Mouse (Mus musculus) frontal cortex, adult 2 months (tissue): ENCODE results near the gene Nat8f2. TPM values are rescaled to one million over a fixed set of nuclear protein-coding genes. Genes with fewer than 3 reads are reported as not detected.

ENCODE experiments used
- DNase-seq, 2 experiments: peaks; one replicate each; pipeline ENCODE4 v3.0.0; 2022; ENCODE audit warnings: low spot score in 1 of 2; ENCODE audit errors: extremely low spot score in 1 of 2
- polyA plus RNA-seq: library from polyadenylated mRNA; depleted of rRNA; stranded (reverse); fragments of >200 nt; gene quantifications from 2 replicates; pipeline ENCODE4 v1.2.3, GENCODE M21; 2012; rRNA removed

Gene Nat8f2
- polyA plus RNA-seq, 1 experiment: 0.32 TPM

DNA sequence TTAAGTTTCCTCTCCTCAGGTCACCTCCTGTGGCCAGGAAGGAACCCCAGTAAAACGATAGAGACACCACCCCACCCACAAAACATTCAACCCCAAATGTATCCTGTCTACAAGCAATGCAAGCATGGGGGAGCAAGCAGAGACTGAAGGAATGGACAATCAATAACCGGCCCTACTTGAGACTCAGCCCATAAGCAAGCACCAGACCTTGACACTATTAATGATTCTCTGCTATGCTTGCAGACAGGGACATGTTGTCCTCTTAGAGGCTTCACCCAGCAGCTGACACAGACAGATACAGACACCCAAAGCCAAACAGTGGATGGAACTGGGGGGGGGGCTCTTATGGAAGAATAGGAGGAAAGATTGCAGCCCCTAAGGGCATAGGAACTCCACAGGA is 43.1 kb downstream of the Nat8f2 start:
- DNase-seq: no peak

DNA sequence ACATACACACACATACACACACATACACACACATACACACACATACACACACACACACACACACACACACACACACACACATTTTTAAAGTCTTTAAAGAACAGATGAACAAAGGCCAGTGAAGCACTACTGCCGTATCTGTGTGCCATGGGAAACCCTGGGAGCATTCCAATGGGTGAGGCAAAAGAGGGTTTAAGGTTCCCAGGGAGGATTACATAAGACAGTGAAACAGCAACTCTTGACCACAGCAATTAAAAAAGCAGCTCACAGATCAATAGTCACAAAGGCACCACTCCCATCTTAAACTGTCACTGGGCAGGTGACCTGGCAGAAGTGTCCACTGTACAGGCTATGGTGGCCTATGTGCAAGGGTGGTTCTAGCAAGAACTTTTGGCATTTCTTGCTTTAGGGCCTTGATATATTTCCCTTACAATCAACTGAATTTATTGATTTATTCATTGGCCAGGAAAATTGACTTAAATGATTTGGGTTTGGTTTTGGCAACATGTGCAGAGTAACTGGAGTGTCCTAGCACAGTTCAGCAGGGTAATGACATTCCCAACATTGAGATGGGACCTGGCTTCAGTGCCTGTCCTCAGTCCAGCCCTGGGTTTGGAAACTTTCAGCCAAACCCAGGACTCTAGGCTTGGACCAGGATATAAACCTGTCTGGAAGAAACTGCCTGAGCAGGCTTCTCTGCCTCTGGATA is 45.4 kb downstream of the Nat8f2 start:
- DNase-seq: no peak

DNA sequence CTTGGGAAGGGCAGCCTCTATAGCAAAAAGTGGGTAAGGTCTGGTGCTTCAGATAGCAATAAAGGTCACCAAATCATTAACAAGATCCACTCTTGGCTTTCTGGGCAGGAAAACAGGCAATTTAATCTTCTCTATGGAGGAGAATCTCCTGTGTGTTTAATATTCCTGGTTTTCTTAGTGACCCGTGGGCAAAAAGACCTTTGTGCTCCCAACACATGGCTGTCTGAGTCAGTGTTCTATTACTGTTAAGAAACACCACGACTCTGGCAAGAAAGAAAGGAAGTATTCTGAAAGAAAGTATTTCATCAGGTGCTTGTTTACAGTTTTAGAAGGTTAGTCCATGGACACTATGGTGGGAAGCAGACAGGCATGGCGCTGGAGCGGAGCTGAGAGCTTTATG is 46.7 kb downstream of the Nat8f2 start:
- DNase-seq: no peak

DNA sequence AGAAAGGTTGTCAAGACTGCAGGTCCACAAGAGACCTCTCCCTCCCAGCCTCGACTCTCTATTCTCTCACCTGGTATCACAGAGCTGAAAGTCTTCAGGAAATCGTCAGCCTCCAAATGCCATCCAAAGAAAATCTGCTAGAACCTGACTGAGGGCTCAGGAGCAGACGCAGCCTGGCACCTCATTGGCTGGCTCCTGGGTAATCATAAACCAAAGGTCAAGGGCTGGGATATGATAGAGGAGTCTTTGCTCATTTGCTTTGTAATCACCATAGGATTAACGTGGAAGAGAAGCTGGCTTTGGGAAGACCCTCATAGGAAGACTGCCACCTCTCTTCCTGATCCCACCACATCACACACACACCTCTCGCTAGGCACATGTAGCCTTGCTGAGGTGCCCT is 48.1 kb downstream of the Nat8f2 start, which contains the start of the genes Nat8f6 and Nat8f5:
Gene Nat8f6, minus strand, starts transcription at position 118 of the 400 bp plus-strand sequence.
Gene Nat8f5, minus strand, starts transcription at position 136 of the 400 bp plus-strand sequence.
- DNase-seq: no peak

DNA sequence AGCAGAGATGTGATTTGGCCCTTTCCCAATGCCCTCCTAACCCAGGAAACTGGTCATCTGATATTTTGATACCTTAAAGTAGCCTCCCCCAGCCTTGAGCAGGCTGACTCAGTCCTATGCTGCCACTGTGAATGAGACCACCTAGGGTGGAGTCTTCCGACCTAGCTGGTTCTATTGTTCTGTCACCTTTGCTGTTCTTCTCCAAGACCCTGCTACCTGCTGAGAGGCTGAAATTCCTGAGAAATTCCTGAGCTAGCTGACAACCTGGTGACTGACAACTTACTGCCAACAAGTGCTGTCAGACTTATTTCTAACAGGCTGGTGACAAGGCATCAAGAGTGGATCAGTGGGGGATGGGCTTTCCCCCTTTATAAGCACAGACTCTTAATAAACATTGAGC is 50.6 kb downstream of the Nat8f2 start:
- DNase-seq: no peak

Other genes with a start within 250 kb of the Nat8f2 start
- 0.50 and 0.67 TPM in 2 replicates for gene Nat8f7, start 156.0 kb downstream of the Nat8f2 start, polyA plus RNA-seq
- 9.9 and 12.1 TPM in 2 replicates for gene Nat8f3, start 103.4 kb downstream of the Nat8f2 start, polyA plus RNA-seq
- 1.3 and 1.7 TPM in 2 replicates for gene Nat8f6, start 48.2 kb downstream of the Nat8f2 start, polyA plus RNA-seq
- gene Nat8f5, start 48.2 kb downstream of the Nat8f2 start, polyA plus RNA-seq: 4.6 and 6.3 TPM in 2 replicates
- gene Nat8, start 37.1 kb downstream of the Nat8f2 start, polyA plus RNA-seq: 2.8 and 3.5 TPM in 2 replicates
- 8.7 and 8.9 TPM in 2 replicates for gene Nat8f4, start 35.7 kb upstream of the Nat8f2 start, polyA plus RNA-seq
- 96.5 and 102 TPM in 2 replicates for gene Tprkb, start 42.7 kb upstream of the Nat8f2 start, polyA plus RNA-seq
- gene Nat8f1, start 46.5 kb upstream of the Nat8f2 start, polyA plus RNA-seq: 35.5 and 36.2 TPM in 2 replicates
- gene Dusp11, start 92.5 kb upstream of the Nat8f2 start, polyA plus RNA-seq: 102 and 105 TPM in 2 replicates
- gene Figla, start 147.0 kb upstream of the Nat8f2 start, polyA plus RNA-seq: not detected in 2 replicates
- 100 and 108 TPM in 2 replicates for gene Add2, start 159.5 kb upstream of the Nat8f2 start, polyA plus RNA-seq